Mouse (Mus musculus): ENCODE data around the gene Lpp.

DNA sequence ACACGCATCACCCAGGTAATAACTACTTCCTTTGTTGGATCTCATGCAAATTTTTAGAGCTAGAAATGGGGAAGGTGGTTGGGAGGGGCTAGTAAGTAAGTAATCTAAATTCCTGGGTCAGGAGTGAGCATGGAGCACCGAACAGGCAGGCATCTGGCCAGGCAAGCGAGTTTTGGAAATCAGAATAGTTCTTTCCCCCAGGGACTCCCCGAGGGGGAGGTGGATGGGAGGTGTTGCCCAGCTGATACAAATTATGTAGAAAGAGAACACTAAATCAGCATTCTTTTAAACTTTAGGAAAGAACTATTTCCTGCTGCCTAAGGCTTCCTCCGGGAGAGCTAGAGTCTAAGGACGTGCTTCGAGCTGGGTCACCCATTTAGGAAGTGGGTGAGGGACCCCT, 25.8 kb upstream of the Lpp start:
- no peak for TF ChIP-seq CTCF (IDR thresholded peaks at IDR 0.05; ENCODE audit: low read depth, low read length)
- TF ChIP-seq POLR2A (IDR thresholded peaks at IDR 0.05; ENCODE audit: borderline replicate concordance, low read depth, low read length) = no peak

Data from bone marrow macrophage, adult 2 months (primary cell).